ENCODE assay signal across 9 mouse cellular contexts in genomic region chr2:125246669-125247068, GRCm38 (mm10). TPM values are rescaled to one million over a fixed set of nuclear protein-coding genes. Genes with fewer than 3 reads are reported as not detected.
DNase-seq lines count a peak whose midpoint lies in the region; ATAC-seq lines count a peak whose summit lies in the region.
"Had no signal": no experiment of that assay in that cellular context is flagged by ENCODE, and none has a peak within 500 bp of the region (broad histone marks: within the 10 kb centered on the region; RNA-seq: fewer than 3 reads in every experiment).

No protein-coding gene starts in this region.

- H3K9ac ChIP-seq in limb, embryonic 13.5 days: peak overlapping the region; percentile 92
- H3K9ac ChIP-seq in stomach, embryonic 16.5 days (ENCODE audit: low read length): peak overlapping the region; percentile 86

- peak overlapping the region; percentile 77 for H3K4me2 ChIP-seq in limb, embryonic 13.5 days (replicated peaks)
- peak overlapping the region; percentile 84 for H3K4me2 ChIP-seq in stomach, embryonic 16.5 days (ENCODE audit: low read depth, low read length)

- 24% methylated on average over 9 of the region's 9 CpGs for WGBS in forebrain, embryonic 10.5 days
- WGBS in limb, embryonic 13.5 days: 21% methylated on average over 9 of the region's 9 CpGs
- 12% methylated on average over 9 of the region's 9 CpGs for WGBS in stomach, embryonic 16.5 days

- peaks cover 5% of the 10 kb centered on the region for H3K9me3 ChIP-seq in forebrain, embryonic 10.5 days
- H3K9me3 ChIP-seq in limb, embryonic 13.5 days: no peaks in the 10 kb centered on the region
- no peaks in the 10 kb centered on the region for H3K9me3 ChIP-seq in stomach, embryonic 16.5 days (replicated peaks; ENCODE audit: control insufficient read depth, low read length)

- peak overlapping the region; percentile 99 for H3K27ac ChIP-seq in forebrain, embryonic 10.5 days
- peak overlapping the region; percentile 97 for H3K27ac ChIP-seq in limb, embryonic 13.5 days
- H3K27ac ChIP-seq in stomach, embryonic 16.5 days (ENCODE audit: low read length): peak overlapping the region; percentile 94

- peaks cover 31% of the 10 kb centered on the region for H3K4me1 ChIP-seq in forebrain, embryonic 10.5 days
- peaks cover 29% of the 10 kb centered on the region for H3K4me1 ChIP-seq in limb, embryonic 13.5 days
- H3K4me1 ChIP-seq in stomach, embryonic 16.5 days (ENCODE audit: control insufficient read depth, insufficient read depth, low read length): peaks cover 16% of the 10 kb centered on the region

- DNase-seq in embryo, embryonic 10.5 days (ENCODE audit: low spot score): peak; percentile 54
- no peak for DNase-seq in embryo, embryonic 9.5 days (ENCODE audit: extremely low spot score)
- peak; percentile 59 for DNase-seq in A20 (ENCODE audit: low read depth, low spot score)
- peak; percentile 28 for DNase-seq in forebrain, embryonic 10.5 days (ENCODE audit: extremely low spot score, low spot score)
- no peak for DNase-seq in gastrocnemius, adult 8-10 months (ENCODE audit: low spot score in 2 of 2)

- ATAC-seq in limb, embryonic 13.5 days (ENCODE audit: low FRiP score, low read depth): no peak
- ATAC-seq in stomach, embryonic 16.5 days (ENCODE audit: insufficient read depth, low FRiP score): no peak
- no peak for ATAC-seq in activated CD4-positive, CD25-positive, alpha-beta regulatory T cell, adult 4 months

- peak overlapping the region; percentile 85 for H3K4me3 ChIP-seq in forebrain, embryonic 10.5 days
- H3K4me3 ChIP-seq in limb, embryonic 13.5 days: peak overlapping the region; percentile 73
- H3K4me3 ChIP-seq in stomach, embryonic 16.5 days (replicated peaks; ENCODE audit: low read length): peak overlapping the region; percentile 85

- no peaks in the 10 kb centered on the region for H3K27me3 ChIP-seq in forebrain, embryonic 10.5 days (ENCODE audit: poor library complexity, severe bottlenecking)
- no peaks in the 10 kb centered on the region for H3K27me3 ChIP-seq in limb, embryonic 13.5 days
- no peaks in the 10 kb centered on the region for H3K27me3 ChIP-seq in stomach, embryonic 16.5 days (ENCODE audit: control insufficient read depth, insufficient read depth, low read length)
- H3K27me3 ChIP-seq: Patski had no signal

- peaks cover 30% of the 10 kb centered on the region for H3K36me3 ChIP-seq in forebrain, embryonic 10.5 days (replicated peaks)
- peaks cover 21% of the 10 kb centered on the region for H3K36me3 ChIP-seq in limb, embryonic 13.5 days
- H3K36me3 ChIP-seq in stomach, embryonic 16.5 days (ENCODE audit: control insufficient read depth, insufficient read depth, low read length): peaks cover 9% of the 10 kb centered on the region; the same call in 1 of the 2 replicates

RNA-seq across cellular contexts. Expression of gene Dut, which starts 0.3 kb away (rescaled TPM):
- polyA plus RNA-seq in forebrain, embryonic 10.5 days (2016; fragmentation: Nextera tagmentation; extraction: Ambion mirVana): 322 and 337 TPM in 2 replicates
- polyA plus RNA-seq in limb, embryonic 13.5 days (2015; fragmentation: Nextera tagmentation; extraction: Ambion mirVana): 127 and 129 TPM in 2 replicates
- 90.3 and 97.6 TPM in 2 replicates for polyA plus RNA-seq in stomach, embryonic 16.5 days (2015; fragmentation: Nextera tagmentation; extraction: Ambion mirVana)
- total RNA-seq in gastrocnemius, adult 8-10 months (2022): 1 to 10 TPM; 6.7 to 8.3 (median 7.6) TPM
- polyA plus RNA-seq in activated CD4-positive, CD25-positive, alpha-beta regulatory T cell, adult 4 months (2017; shearing (Covaris generic)): 10 to 100 TPM; 79.4 to 92.9 TPM

Comparison
In these comparisons a context has a peak if more than half of its experiments do, and no peak if none do; other contexts are left out.
1. DNase-seq: peak in embryo, embryonic 10.5 days (single experiment), A20 (single experiment) and forebrain, embryonic 10.5 days (single experiment); none in embryo, embryonic 9.5 days (single experiment) and gastrocnemius, adult 8-10 months (0 of 2).
2. Peak in every context shown above with its lines, with median percentiles within 50 percentile points of each other: H3K27ac ChIP-seq and H3K4me3 ChIP-seq.